Mouse (Mus musculus): Measurements from ENCODE around the gene Fam171a1.

DNA sequence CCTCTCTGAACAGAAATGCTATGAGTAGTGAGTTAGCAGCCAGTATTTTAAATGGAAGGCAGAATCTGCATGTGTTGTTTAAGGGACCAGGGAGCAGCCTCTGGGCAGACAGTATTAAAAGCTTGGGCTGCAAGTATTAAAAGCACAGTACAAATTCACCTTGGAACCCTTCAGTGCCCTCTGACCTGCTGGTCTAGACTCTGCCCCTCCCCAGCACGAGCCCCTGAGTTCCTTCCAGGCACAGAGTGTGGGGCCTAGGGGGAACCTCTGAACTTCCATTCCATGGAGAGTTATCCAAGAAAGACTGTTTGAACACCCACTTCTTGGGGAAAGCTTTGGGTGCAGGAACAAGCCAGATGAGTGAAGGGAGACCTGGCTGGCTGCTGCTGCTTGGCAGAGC lies 47.6 kb downstream of the Fam171a1 start:
- TF ChIP-seq CTCF (conservative IDR thresholded peaks at IDR 0.05; ENCODE audit: insufficient read depth, insufficient read length, low read depth, low read length), result no peak
- TF ChIP-seq POLR2A (IDR thresholded peaks at IDR 0.05; ENCODE audit: low read depth, low read length), result no peak
